Mouse (Mus musculus) cerebellum, adult 18-20 months (tissue): ENCODE results near the gene 4931409K22Rik.

ENCODE experiments used
- DNase-seq, 2 experiments: peaks; one replicate each; pipeline ENCODE4 v3.0.0; 2021

The 4931409K22Rik gene

GRCm38 (mm10) chr5:24539571-24540296, 16.9 kb downstream of the 4931409K22Rik start:
- DNase-seq: no peak

GRCm38 (mm10) chr5:24537618-24538017, 19.0 kb downstream of the 4931409K22Rik start:
- no peak for DNase-seq

- DNase-seq: no peak
These were observed 20.1 kb downstream of the 4931409K22Rik start for GRCm38 (mm10) chr5:24536511-24536910.

GRCm38 (mm10) chr5:24535731-24536130, 20.9 kb downstream of the 4931409K22Rik start:
- DNase-seq: no peak

GRCm38 (mm10) chr5:24534292-24534691, 22.3 kb downstream of the 4931409K22Rik start:
- DNase-seq: no peak

GRCm38 (mm10) chr5:24533391-24533790, 23.2 kb downstream of the 4931409K22Rik start:
- DNase-seq: no peak

GRCm38 (mm10) chr5:24530042-24530689, 26.4 kb downstream of the 4931409K22Rik start:
- DNase-seq: peak; percentile 89 to 96

- DNase-seq: no peak
These were observed 28.8 kb downstream of the 4931409K22Rik start for GRCm38 (mm10) chr5:24527780-24528179.

- DNase-seq: peak in 1 of 2 experiments; percentile 22
These were observed 29.7 kb downstream of the 4931409K22Rik start, which contains the start of gene Gbx1 for GRCm38 (mm10) chr5:24526889-24527230. Gene Gbx1 (minus strand): TSS chr5:24527202.

- DNase-seq: no peak
These were observed 30.3 kb downstream of the 4931409K22Rik start for GRCm38 (mm10) chr5:24526190-24526888.

- DNase-seq: peak in 1 of 2 experiments; percentile 22
These were observed 31.0 kb downstream of the 4931409K22Rik start for GRCm38 (mm10) chr5:24525360-24526189.

GRCm38 (mm10) chr5:24524522-24524921, 32.1 kb downstream of the 4931409K22Rik start:
- DNase-seq: no peak

GRCm38 (mm10) chr5:24523806-24524205, 32.8 kb downstream of the 4931409K22Rik start:
- no peak for DNase-seq

GRCm38 (mm10) chr5:24521366-24521765, 35.2 kb downstream of the 4931409K22Rik start:
- DNase-seq: no peak

- no peak for DNase-seq
These were observed 44.3 kb downstream of the 4931409K22Rik start for GRCm38 (mm10) chr5:24512271-24512670.

- DNase-seq: no peak
These were observed 46.0 kb downstream of the 4931409K22Rik start for GRCm38 (mm10) chr5:24510635-24511034.

- DNase-seq: no peak
These were observed 48.2 kb downstream of the 4931409K22Rik start for GRCm38 (mm10) chr5:24508406-24508805.

GRCm38 (mm10) chr5:24505513-24505912, 51.1 kb downstream of the 4931409K22Rik start:
- peak in 1 of 2 experiments; percentile 3 for DNase-seq

GRCm38 (mm10) chr5:24502786-24503185, 53.8 kb downstream of the 4931409K22Rik start:
- no peak for DNase-seq

GRCm38 (mm10) chr5:24500851-24501250, 55.8 kb downstream of the 4931409K22Rik start:
- DNase-seq: peak; percentile 38 to 50

GRCm38 (mm10) chr5:24499113-24499512, 57.5 kb downstream of the 4931409K22Rik start:
- DNase-seq: peak in 1 of 2 experiments; percentile 7

- no peak for DNase-seq
These were observed 59.1 kb downstream of the 4931409K22Rik start for GRCm38 (mm10) chr5:24497526-24497925.

- DNase-seq: no peak
These were observed 59.9 kb downstream of the 4931409K22Rik start for GRCm38 (mm10) chr5:24496756-24497155.
